21 mouse cellular contexts compared by ENCODE assay signal in genomic region chr15:81074543-81074942, GRCm38 (mm10).
A peak's percentile ranks its signal among the peaks of the same experiment; 100 is the strongest.
DNase-seq lines count a peak whose midpoint lies in the region; ATAC-seq and TF ChIP-seq lines count a peak whose summit lies in the region.
"Had no signal": no experiment of that assay in that cellular context is flagged by ENCODE, and none has a peak within 500 bp of the region (broad histone marks: within the 10 kb centered on the region; RNA-seq: fewer than 3 reads in every experiment).

No protein-coding gene starts in this region.

- H3K36me3 ChIP-seq in heart, embryonic 16.5 days (ENCODE audit: control insufficient read depth, insufficient read depth): no peaks in the 10 kb centered on the region
- H3K36me3 ChIP-seq in spleen, adult 2 months (ENCODE audit: control insufficient read depth, insufficient read depth, low read length): peaks cover 2% of the 10 kb centered on the region; the same call in 1 of the 2 replicates
- H3K36me3 ChIP-seq in macrophage (ENCODE audit: inconsistent target): peaks cover 16% of the 10 kb centered on the region; the same call in 1 of the 2 replicates
- peaks cover 7% of the 10 kb centered on the region; the same call in 1 of the 2 replicates for H3K36me3 ChIP-seq in heart, embryonic 12.5 days
- H3K36me3 ChIP-seq: limb, embryonic 10.5 days had no signal

- H3K9ac ChIP-seq in heart, embryonic 16.5 days (ENCODE audit: low read length): no peak overlapping the region
- no peak overlapping the region for H3K9ac ChIP-seq in heart, embryonic 12.5 days
- H3K9ac ChIP-seq: embryonic facial prominence, embryonic 13.5 days; forebrain, postnatal 0 days; lung, embryonic 14.5 days had no signal

- H3K27ac ChIP-seq in heart, embryonic 16.5 days (ENCODE audit: low read length): peak overlapping the region; percentile 22
- H3K27ac ChIP-seq in spleen, adult 2 months (ENCODE audit: insufficient read depth, low read length): peak overlapping the region; percentile 26; the same call in 1 of the 2 replicates
- H3K27ac ChIP-seq in macrophage: peak overlapping the region; percentile 95
- H3K27ac ChIP-seq in heart, embryonic 12.5 days (ENCODE audit: poor library complexity, severe bottlenecking): no peak overlapping the region
- H3K27ac ChIP-seq: embryonic facial prominence, embryonic 13.5 days; limb, embryonic 10.5 days had no signal

- TF ChIP-seq CTCF in spleen, adult 2 months (IDR thresholded peaks at IDR 0.05; ENCODE audit: extremely low read depth, insufficient read depth, insufficient read length, insufficient replicate concordance): no peak

- no peak overlapping the region for H3K4me3 ChIP-seq in heart, embryonic 16.5 days (ENCODE audit: low read length)
- H3K4me3 ChIP-seq in spleen, adult 2 months (ENCODE audit: extremely low read depth, insufficient read depth, insufficient read length): no peak overlapping the region
- no peak overlapping the region for H3K4me3 ChIP-seq in macrophage (ENCODE audit: inconsistent target)
- H3K4me3 ChIP-seq in heart, embryonic 12.5 days: no peak overlapping the region
- H3K4me3 ChIP-seq: embryonic facial prominence, embryonic 13.5 days; limb, embryonic 10.5 days had no signal

- peaks cover 1% of the 10 kb centered on the region; the same call in 1 of the 2 replicates for H3K27me3 ChIP-seq in heart, embryonic 16.5 days (ENCODE audit: control insufficient read depth, insufficient read depth, low read length)
- no peaks in the 10 kb centered on the region for H3K27me3 ChIP-seq in spleen, adult 2 months (ENCODE audit: control insufficient read depth, insufficient read depth, low read length)
- peaks cover 18% of the 10 kb centered on the region; the same call in 1 of the 2 replicates for H3K27me3 ChIP-seq in heart, embryonic 12.5 days (replicated peaks)
- H3K27me3 ChIP-seq: embryonic facial prominence, embryonic 13.5 days had no signal

- DNase-seq in heart, adult 18-20 months: no peak
- peak in 1 of 2 experiments; percentile 15 for DNase-seq in spleen, adult 2 months (ENCODE audit: low read depth in 1 of 2, low spot score in 2 of 2)
- no peak for DNase-seq in spleen, adult 18-20 months
- DNase-seq in cerebellum, adult 18-20 months: no peak
- DNase-seq in right cerebral cortex, postnatal 10 days (ENCODE audit: low spot score in 2 of 2): no peak
- DNase-seq: adrenal gland, adult 2 months; cerebellum, adult 9-11 months; forebrain, postnatal 0 days; kidney, adult 8-10 months; kidney, postnatal 36 days; lung, embryonic 14.5 days; retina, postnatal 1 day; right cerebral cortex, postnatal 4 days; thymus, postnatal 25 days had no signal

- no peak for TF ChIP-seq POLR2A in spleen, adult 2 months (IDR thresholded peaks at IDR 0.05; ENCODE audit: low read depth, low read length)

- no peaks in the 10 kb centered on the region; the same call in 1 of the 2 replicates for H3K9me3 ChIP-seq in heart, embryonic 16.5 days (replicated peaks; ENCODE audit: control insufficient read depth, low read length)
- H3K9me3 ChIP-seq in heart, embryonic 12.5 days (replicated peaks): 0 out of 2 replicates have a peak, but pooled peaks cover 3% of the 10 kb centered on the region
- H3K9me3 ChIP-seq: embryonic facial prominence, embryonic 13.5 days; limb, embryonic 10.5 days had no signal

- H3K4me1 ChIP-seq in heart, embryonic 16.5 days (ENCODE audit: control insufficient read depth, insufficient read depth, low read length): peaks cover 3% of the 10 kb centered on the region; the same call in 1 of the 2 replicates
- H3K4me1 ChIP-seq in spleen, adult 2 months (ENCODE audit: control insufficient read depth, insufficient read depth, insufficient read length): peaks cover 9% of the 10 kb centered on the region; the same call in 1 of the 2 replicates
- peaks cover 7% of the 10 kb centered on the region; the same call in 1 of the 2 replicates for H3K4me1 ChIP-seq in heart, embryonic 12.5 days (replicated peaks)
- H3K4me1 ChIP-seq: embryonic facial prominence, embryonic 13.5 days; limb, embryonic 10.5 days had no signal

- 63% methylated on average over 1 of the region's 1 CpGs for WGBS in heart, embryonic 16.5 days
- 12% methylated on average over 1 of the region's 1 CpGs for WGBS in spleen, adult 2 months
- WGBS in macrophage (ENCODE audit: missing documents): 10% methylated on average over 1 of the region's 1 CpGs
- WGBS in heart, embryonic 12.5 days: 82% methylated on average over 1 of the region's 1 CpGs

- no peak overlapping the region for H3K4me2 ChIP-seq in heart, embryonic 16.5 days (ENCODE audit: low read depth, low read length)
- no peak overlapping the region for H3K4me2 ChIP-seq in heart, embryonic 12.5 days
- H3K4me2 ChIP-seq: embryonic facial prominence, embryonic 13.5 days; liver, embryonic 11.5 days; lung, embryonic 14.5 days had no signal

- no peak for ATAC-seq in heart, embryonic 16.5 days (replicated peaks; ENCODE audit: extremely low read depth, insufficient read depth, low FRiP score)
- no peak for ATAC-seq in heart, embryonic 12.5 days (ENCODE audit: insufficient number of reproducible peaks, low FRiP score)
- ATAC-seq: forebrain, postnatal 0 days; midbrain, embryonic 16.5 days had no signal

- peaks cover 93% of the 10 kb centered on the region for H3K79me2 ChIP-seq in macrophage (ENCODE audit: inconsistent target)
